Mouse (Mus musculus) hindbrain, embryonic 12.5 days (tissue): ENCODE data around the gene Ddx4. TPM values are rescaled to one million over a fixed set of nuclear protein-coding genes. Genes with fewer than 3 reads are reported as not detected.
A peak's percentile ranks its signal among the peaks of the same experiment; 100 is the strongest.

Source experiments
- ATAC-seq: fragments of 200-750 bp; cut with Nextera tagmentation; 2 replicates; pipeline ENCODE4 v1.8.0; 2017; ENCODE audit warnings: moderate TSS enrichment; ENCODE audit not compliant: low FRiP score
- H3K27ac ChIP-seq: fragments of 300-500 bp; sonication (generic); 2 replicates; pipeline ENCODE4 v1.5.1; 2016; ENCODE audit warnings: mild to moderate bottlenecking
- H3K27me3 ChIP-seq: fragments of 300-500 bp; sonication (generic); 2 replicates; pipeline ENCODE4 v1.6.1; 2016; ENCODE audit warnings: mild to moderate bottlenecking
- H3K36me3 ChIP-seq: fragments of 300-500 bp; sonication (generic); 2 replicates; pipeline ENCODE4 v1.6.1; 2016; ENCODE audit warnings: mild to moderate bottlenecking
- H3K4me1 ChIP-seq: fragments of 300-500 bp; sonication (generic); 2 replicates; pipeline ENCODE4 v1.6.1; 2016
- H3K4me2 ChIP-seq: fragments of 300-500 bp; sonication (generic); replicated peaks from 2 replicates; pipeline ENCODE4 v1.6.1; 2016; ENCODE audit warnings: mild to moderate bottlenecking
- H3K4me3 ChIP-seq: fragments of 300-500 bp; sonication (generic); 2 replicates; pipeline ENCODE4 v1.5.1; 2016; ENCODE audit warnings: mild to moderate bottlenecking
- H3K9ac ChIP-seq: fragments of 300-500 bp; sonication (generic); 2 replicates; pipeline ENCODE4 v1.6.1; 2016; ENCODE audit warnings: mild to moderate bottlenecking, moderate library complexity
- H3K9me3 ChIP-seq: fragments of 300-500 bp; sonication (generic); replicated peaks from 2 replicates; pipeline ENCODE4 v1.6.1; 2016; ENCODE audit warnings: mild to moderate bottlenecking
- WGBS: fragments of 180-500 bp; shearing (Covaris S2); methylation state at CpG from one replicate; pipeline ENCODE4 v1.1.7; 2016; 5-methylcytosine and 5-hydroxymethylcytosine counted together
- polyA plus RNA-seq: library from polyadenylated mRNA; unstranded; fragments of >200 nt; fragmentation: Nextera tagmentation; extraction: Ambion mirVana; gene quantifications from 2 replicates; pipeline ENCODE4 v1.2.1, GENCODE M21; 2016

The Ddx4 gene
- 0.71 and 0.98 TPM in 2 replicates for polyA plus RNA-seq

GRCm38 (mm10) chr13:112652205-112652604 lies at the start of gene Ddx4:
TSS of gene Ddx4 (minus strand) at chr13:112652475.
- Histone ChIP-seq H3K9ac (no peak within 1 kb of the TSS), H3K36me3 (no peaks in the 10 kb centered on the region), H3K4me3 (no peak within 1 kb of the TSS), H3K27me3 (no peaks in the 10 kb centered on the region), H3K4me2 (no peak within 1 kb of the TSS), H3K4me1 (no peaks in the 10 kb centered on the region), H3K9me3 (peaks cover 9% of the 10 kb centered on the region), H3K27ac (no peak within 1 kb of the TSS)
- ATAC-seq, result no peak
- 63% methylated on average over 45 of the region's 45 CpGs for WGBS

- no peak for ATAC-seq
- H3K27ac ChIP-seq, result no peak overlapping the region
- no peak overlapping the region for H3K4me2 ChIP-seq
- peaks cover 33% of the 10 kb centered on the region for H3K36me3 ChIP-seq
- H3K9me3 ChIP-seq, result no peaks in the 10 kb centered on the region
- WGBS, result 88% methylated on average over 8 of the region's 8 CpGs
- no peak overlapping the region for H3K4me3 ChIP-seq
- no peaks in the 10 kb centered on the region for H3K27me3 ChIP-seq
- H3K4me1 ChIP-seq, result no peaks in the 10 kb centered on the region
- no peak overlapping the region for H3K9ac ChIP-seq
These were observed 49.0 kb upstream of the Ddx4 start for GRCm38 (mm10) chr13:112701256-112701655.

- WGBS, result 97% methylated on average over 8 of the region's 8 CpGs
- no peaks in the 10 kb centered on the region for H3K27me3 ChIP-seq
- H3K9ac ChIP-seq, result no peak overlapping the region
- no peak overlapping the region for H3K4me3 ChIP-seq
- H3K4me2 ChIP-seq, result no peak overlapping the region
- no peaks in the 10 kb centered on the region for H3K4me1 ChIP-seq
- no peak for ATAC-seq
- peaks cover 21% of the 10 kb centered on the region for H3K36me3 ChIP-seq
- no peak overlapping the region for H3K27ac ChIP-seq
- H3K9me3 ChIP-seq, result no peaks in the 10 kb centered on the region
These were observed 43.4 kb upstream of the Ddx4 start for GRCm38 (mm10) chr13:112695526-112696240.

- Histone ChIP-seq H3K36me3 (peaks cover 6% of the 10 kb centered on the region), H3K27me3 (no peaks in the 10 kb centered on the region), H3K27ac (no peak overlapping the region), H3K9me3 (no peaks in the 10 kb centered on the region), H3K4me3 (no peak overlapping the region), H3K4me1 (no peaks in the 10 kb centered on the region), H3K4me2 (no peak overlapping the region), H3K9ac (no peak overlapping the region)
- ATAC-seq, result no peak
- 95% methylated on average over 10 of the region's 10 CpGs for WGBS
These were observed 40.7 kb upstream of the Ddx4 start for GRCm38 (mm10) chr13:112692870-112693553.

DNA sequence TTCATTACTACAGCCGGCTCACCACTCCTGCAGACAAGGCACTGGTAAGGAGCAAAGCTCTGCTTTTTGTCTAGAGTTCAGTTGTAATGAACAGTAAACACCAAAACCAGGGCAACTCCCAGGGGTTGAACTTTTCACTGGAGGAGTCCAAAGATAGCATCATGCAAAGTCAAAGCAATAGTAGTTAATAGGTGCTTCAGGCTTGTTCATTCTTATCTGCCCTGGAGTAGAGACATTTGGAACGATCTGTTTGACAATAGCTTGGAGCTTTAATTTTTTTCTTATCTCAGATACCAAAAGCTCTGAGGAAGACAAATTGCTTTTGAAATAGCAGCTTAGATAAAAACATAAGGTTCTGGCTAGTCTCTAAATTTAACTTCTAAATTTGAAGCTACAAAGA lies 33.9 kb upstream of the Ddx4 start:
- H3K4me3 ChIP-seq, result no peak overlapping the region
- H3K9me3 ChIP-seq, result no peaks in the 10 kb centered on the region
- 93% methylated on average over 2 of the region's 2 CpGs for WGBS
- H3K4me1 ChIP-seq, result no peaks in the 10 kb centered on the region
- no peak overlapping the region for H3K27ac ChIP-seq
- H3K27me3 ChIP-seq, result no peaks in the 10 kb centered on the region
- ATAC-seq, result no peak
- H3K4me2 ChIP-seq, result no peak overlapping the region
- H3K36me3 ChIP-seq, result 0 out of 2 replicates have a peak, but pooled peaks cover 6% of the 10 kb centered on the region
- no peak overlapping the region for H3K9ac ChIP-seq

DNA sequence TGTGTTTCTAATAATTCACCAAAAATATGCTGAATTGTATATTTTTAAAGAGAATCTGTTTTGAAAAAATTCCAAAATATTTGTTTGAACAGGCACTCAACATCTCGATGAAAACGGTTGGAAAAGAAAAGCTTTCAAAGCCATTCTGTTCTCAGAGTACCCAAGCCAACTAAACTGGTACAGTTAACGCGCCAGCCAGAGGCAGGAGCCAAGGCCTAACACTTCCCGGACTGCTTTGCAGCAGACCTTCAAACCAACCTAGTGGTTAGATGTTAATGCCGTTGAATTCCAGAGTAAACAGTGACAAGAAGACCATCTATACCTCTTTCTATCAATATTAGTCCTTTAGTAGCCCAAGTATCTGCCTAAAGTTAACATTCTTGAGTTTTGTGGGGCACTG lies 31.7 kb upstream of the Ddx4 start:
- Histone ChIP-seq H3K27me3 (no peaks in the 10 kb centered on the region), H3K27ac (no peak overlapping the region), H3K36me3 (peaks cover 7% of the 10 kb centered on the region; the same call in 1 of the 2 replicates), H3K9ac (no peak overlapping the region), H3K9me3 (no peaks in the 10 kb centered on the region), H3K4me2 (no peak overlapping the region), H3K4me1 (no peaks in the 10 kb centered on the region), H3K4me3 (no peak overlapping the region)
- ATAC-seq, result no peak
- 88% methylated on average over 6 of the region's 6 CpGs for WGBS

DNA sequence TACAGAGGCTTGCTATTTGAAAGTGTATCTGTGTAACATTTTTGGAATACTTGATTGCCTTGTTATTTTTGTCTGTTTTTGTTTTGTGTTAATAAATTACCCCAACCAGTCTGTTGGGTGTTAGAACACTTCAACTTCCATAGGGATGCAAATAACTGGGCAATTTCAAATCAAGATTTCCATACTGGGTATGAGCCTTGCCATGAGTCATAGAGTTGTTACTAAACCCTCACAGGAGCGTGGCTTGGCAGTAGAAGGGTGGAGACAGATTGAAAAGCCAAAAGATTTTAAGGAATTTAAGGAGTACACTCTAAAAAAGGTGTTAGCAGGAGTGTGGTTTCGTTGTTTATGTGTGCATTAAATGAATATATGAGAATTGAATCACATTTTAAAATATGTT lies 31.0 kb upstream of the Ddx4 start:
- H3K9ac ChIP-seq, result no peak overlapping the region
- peaks cover 7% of the 10 kb centered on the region; the same call in 1 of the 2 replicates for H3K36me3 ChIP-seq
- no peak for ATAC-seq
- H3K27ac ChIP-seq, result no peak overlapping the region
- H3K4me3 ChIP-seq, result no peak overlapping the region
- no peak overlapping the region for H3K4me2 ChIP-seq
- H3K4me1 ChIP-seq, result no peaks in the 10 kb centered on the region
- 82% methylated on average over 2 of the region's 2 CpGs for WGBS
- no peaks in the 10 kb centered on the region for H3K27me3 ChIP-seq
- no peaks in the 10 kb centered on the region for H3K9me3 ChIP-seq

DNA sequence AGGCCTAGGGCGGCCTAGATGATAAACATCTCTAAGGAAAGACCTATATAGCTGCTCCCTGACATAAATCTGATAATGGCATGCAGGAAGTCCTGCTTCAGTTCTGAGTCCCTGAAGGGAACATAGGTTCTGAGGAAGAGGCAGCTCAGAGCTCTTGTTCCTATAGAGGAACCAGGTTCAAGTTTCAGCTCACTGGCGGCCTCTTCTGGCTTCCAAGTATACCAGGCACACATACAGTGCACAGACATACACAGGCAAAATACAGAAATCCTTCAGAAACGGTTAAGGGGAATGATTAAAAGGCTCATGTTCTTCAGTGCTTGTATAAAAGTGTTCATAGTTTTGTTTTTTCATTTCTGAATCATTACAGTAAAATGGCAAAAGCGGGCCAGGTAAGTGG lies 25.9 kb upstream of the Ddx4 start:
- H3K4me2 ChIP-seq, result no peak overlapping the region
- H3K4me1 ChIP-seq, result no peaks in the 10 kb centered on the region
- no peak overlapping the region for H3K4me3 ChIP-seq
- H3K9ac ChIP-seq, result no peak overlapping the region
- no peaks in the 10 kb centered on the region for H3K9me3 ChIP-seq
- 87% methylated on average over 4 of the region's 4 CpGs for WGBS
- H3K27ac ChIP-seq, result no peak overlapping the region
- no peaks in the 10 kb centered on the region for H3K27me3 ChIP-seq
- no peak for ATAC-seq
- peaks cover 6% of the 10 kb centered on the region; the same call in 1 of the 2 replicates for H3K36me3 ChIP-seq

DNA sequence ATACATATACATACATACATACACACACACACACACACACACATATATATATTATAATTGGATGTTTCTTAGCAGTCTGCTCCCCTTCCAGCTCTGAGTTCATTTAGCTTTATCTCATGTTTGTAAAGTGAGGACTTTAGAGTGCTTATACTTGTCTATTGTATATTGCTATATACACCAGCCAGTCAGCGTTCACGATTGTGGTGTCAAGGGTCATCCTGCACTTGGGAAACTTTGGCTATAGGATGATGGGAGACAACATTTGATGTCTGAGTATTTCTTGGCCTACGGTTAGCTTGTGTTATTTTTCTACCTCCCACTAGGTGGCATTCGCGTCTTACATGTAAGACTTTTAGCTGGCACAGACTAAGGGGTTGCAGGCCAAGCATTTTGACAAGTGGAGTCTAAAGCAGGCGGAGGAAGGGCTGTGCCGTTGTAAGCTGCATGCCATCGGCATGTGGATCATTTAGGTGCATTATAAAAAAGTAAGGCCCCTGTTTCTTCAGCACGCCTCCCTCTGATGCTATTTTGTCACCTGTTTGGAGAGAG lies 21.7 kb upstream of the Ddx4 start:
- H3K4me2 ChIP-seq, result no peak overlapping the region
- no peaks in the 10 kb centered on the region for H3K27me3 ChIP-seq
- no peaks in the 10 kb centered on the region for H3K4me1 ChIP-seq
- H3K9me3 ChIP-seq, result no peaks in the 10 kb centered on the region
- ATAC-seq, result peak; percentile 58; the same call in 1 of the 2 replicates
- no peak overlapping the region for H3K27ac ChIP-seq
- H3K36me3 ChIP-seq, result peaks cover 25% of the 10 kb centered on the region
- H3K4me3 ChIP-seq, result no peak overlapping the region
- no peak overlapping the region for H3K9ac ChIP-seq
- 16% methylated on average over 9 of the region's 9 CpGs for WGBS

- Histone ChIP-seq H3K9ac (no peak overlapping the region), H3K4me2 (no peak overlapping the region), H3K4me1 (no peaks in the 10 kb centered on the region), H3K27ac (no peak overlapping the region), H3K27me3 (no peaks in the 10 kb centered on the region), H3K36me3 (peaks cover 22% of the 10 kb centered on the region), H3K4me3 (no peak overlapping the region), H3K9me3 (no peaks in the 10 kb centered on the region)
- no peak for ATAC-seq
- 85% methylated on average over 6 of the region's 6 CpGs for whole genome bisulfite sequencing
These were observed 20.5 kb upstream of the Ddx4 start for GRCm38 (mm10) chr13:112672797-112673196.

DNA sequence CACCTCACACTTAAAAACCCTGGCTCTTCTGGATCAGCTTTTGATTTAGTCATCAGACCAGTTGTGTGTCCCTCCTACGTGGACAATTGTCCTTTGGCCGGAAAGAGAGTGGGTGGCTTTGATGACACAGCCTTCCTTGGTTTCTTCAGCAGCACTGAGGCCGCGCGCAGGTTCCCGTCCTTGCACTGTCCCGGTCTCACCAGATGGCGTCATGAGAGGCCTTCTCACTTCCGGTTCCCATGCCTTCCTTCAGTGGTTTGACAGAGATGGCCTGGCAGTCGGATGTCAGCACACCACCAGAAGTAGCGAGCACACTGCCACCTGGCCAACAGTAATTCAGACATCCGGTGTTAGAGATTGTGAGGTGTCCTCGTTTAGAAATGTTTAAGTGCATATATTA lies 19.4 kb upstream of the Ddx4 start:
- Histone ChIP-seq H3K27ac (no peak overlapping the region), H3K4me2 (no peak overlapping the region), H3K4me3 (no peak overlapping the region), H3K27me3 (no peaks in the 10 kb centered on the region), H3K9me3 (no peaks in the 10 kb centered on the region), H3K36me3 (peaks cover 22% of the 10 kb centered on the region), H3K9ac (no peak overlapping the region), H3K4me1 (no peaks in the 10 kb centered on the region)
- 72% methylated on average over 13 of the region's 13 CpGs for WGBS
- no peak for ATAC-seq

GRCm38 (mm10) chr13:112667215-112667614 lies 14.9 kb upstream of the Ddx4 start:
- no peaks in the 10 kb centered on the region for H3K4me1 ChIP-seq
- no peak overlapping the region for H3K4me3 ChIP-seq
- no peaks in the 10 kb centered on the region for H3K27me3 ChIP-seq
- H3K9me3 ChIP-seq, result no peaks in the 10 kb centered on the region
- peaks cover 22% of the 10 kb centered on the region for H3K36me3 ChIP-seq
- no peak overlapping the region for H3K27ac ChIP-seq
- WGBS, result 90% methylated on average over 9 of the region's 9 CpGs
- ATAC-seq, result no peak
- no peak overlapping the region for H3K9ac ChIP-seq
- H3K4me2 ChIP-seq, result no peak overlapping the region
